Mouse (Mus musculus) midbrain, embryonic 10.5 days (tissue): Measurements from ENCODE around the gene Sgms1. TPM values are rescaled to one million over a fixed set of nuclear protein-coding genes. Genes with fewer than 3 reads are reported as not detected.

Experiments
- DNase-seq: peaks from one replicate; pipeline ENCODE4 v3.0.0-alpha.2; 2017; ENCODE audit warnings: low spot score
- H3K27ac ChIP-seq: fragments of 300-500 bp; sonication (generic); replicated peaks from 2 replicates; pipeline ENCODE4 v1.5.1; 2016; ENCODE audit warnings: mild to moderate bottlenecking
- H3K27me3 ChIP-seq: fragments of 300-500 bp; sonication (generic); 2 replicates; pipeline ENCODE4 v1.6.1; 2016; ENCODE audit warnings: low read depth, mild to moderate bottlenecking; ENCODE audit not compliant: poor library complexity, severe bottlenecking
- H3K36me3 ChIP-seq: fragments of 300-500 bp; sonication (generic); 2 replicates; pipeline ENCODE4 v1.6.1; 2016; ENCODE audit warnings: mild to moderate bottlenecking, moderate library complexity
- H3K4me1 ChIP-seq: fragments of 300-500 bp; sonication (generic); 2 replicates; pipeline ENCODE4 v1.6.1; 2016
- H3K4me3 ChIP-seq: fragments of 300-500 bp; sonication (generic); 2 replicates; pipeline ENCODE4 v1.5.1; 2016; ENCODE audit warnings: mild to moderate bottlenecking, moderate library complexity
- H3K9me3 ChIP-seq: fragments of 300-500 bp; sonication (generic); replicated peaks from 2 replicates; pipeline ENCODE4 v1.6.1; 2016; ENCODE audit warnings: mild to moderate bottlenecking
- WGBS: fragments of 180-500 bp; shearing (Covaris S2); methylation state at CpG from one replicate; pipeline ENCODE4 v1.1.7; 2016; 5-methylcytosine and 5-hydroxymethylcytosine counted together
- polyA plus RNA-seq: library from polyadenylated mRNA; unstranded; fragments of >200 nt; fragmentation: Nextera tagmentation; extraction: Ambion mirVana; gene quantifications from 2 replicates; pipeline ENCODE4 v1.2.1, GENCODE M21; 2016

Gene Sgms1
- polyA plus RNA-seq, 1 experiment from 2014 or later: 13.1 TPM

DNA sequence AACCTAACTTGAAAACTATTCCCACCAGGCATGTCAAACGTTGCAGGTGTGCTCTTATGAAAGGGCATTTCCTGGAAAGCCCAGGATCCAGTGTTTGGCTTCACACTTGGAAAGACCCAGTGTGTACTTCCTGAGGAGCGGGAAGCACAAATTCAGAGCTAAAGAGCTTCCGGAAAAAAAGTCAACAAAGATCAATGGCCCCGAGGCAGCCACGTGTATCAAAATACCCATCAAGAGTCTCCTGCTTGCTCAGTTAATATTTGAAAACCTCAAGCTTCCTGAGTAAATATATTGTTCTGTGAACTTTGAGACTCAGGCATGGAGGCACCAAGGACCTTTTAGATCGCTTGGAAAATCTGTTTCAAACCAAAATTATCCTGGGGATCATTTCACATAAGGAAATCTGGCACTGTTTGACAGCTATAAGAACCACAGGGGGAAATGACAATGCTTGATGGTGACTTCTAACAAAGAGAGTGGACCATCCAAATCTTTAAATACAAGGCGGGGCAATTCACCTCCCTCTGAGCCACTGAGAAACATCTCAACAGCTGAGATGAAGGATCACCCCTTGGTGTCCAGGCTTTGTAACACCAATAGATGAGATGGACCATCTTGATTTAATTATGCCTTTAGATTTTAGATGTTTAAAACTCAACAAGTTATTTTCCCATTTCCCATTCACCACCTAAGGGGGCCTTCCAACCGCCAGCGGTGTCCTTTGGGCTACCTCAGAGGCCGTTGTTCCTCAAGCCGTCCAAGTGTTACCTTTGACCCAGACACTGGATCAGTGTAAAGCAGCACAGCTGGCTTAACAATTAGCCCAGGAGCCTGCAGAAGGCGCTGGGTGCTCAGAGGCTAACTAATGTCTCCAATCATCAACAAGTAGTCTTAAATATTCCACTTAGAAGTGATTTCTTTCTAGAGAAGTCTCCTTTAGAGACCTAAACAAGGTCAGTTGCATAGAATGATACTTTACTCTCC, 187.1 kb downstream of the Sgms1 start:
- WGBS: 87% methylated on average over 12 of the region's 12 CpGs
- Histone ChIP-seq H3K4me3 (no peak overlapping the region), H3K27me3 (no peaks in the 10 kb centered on the region), H3K9me3 (no peaks in the 10 kb centered on the region), H3K36me3 (no peaks in the 10 kb centered on the region), H3K27ac (no peak overlapping the region), H3K4me1 (no peaks in the 10 kb centered on the region)
- DNase-seq: no peak

DNA sequence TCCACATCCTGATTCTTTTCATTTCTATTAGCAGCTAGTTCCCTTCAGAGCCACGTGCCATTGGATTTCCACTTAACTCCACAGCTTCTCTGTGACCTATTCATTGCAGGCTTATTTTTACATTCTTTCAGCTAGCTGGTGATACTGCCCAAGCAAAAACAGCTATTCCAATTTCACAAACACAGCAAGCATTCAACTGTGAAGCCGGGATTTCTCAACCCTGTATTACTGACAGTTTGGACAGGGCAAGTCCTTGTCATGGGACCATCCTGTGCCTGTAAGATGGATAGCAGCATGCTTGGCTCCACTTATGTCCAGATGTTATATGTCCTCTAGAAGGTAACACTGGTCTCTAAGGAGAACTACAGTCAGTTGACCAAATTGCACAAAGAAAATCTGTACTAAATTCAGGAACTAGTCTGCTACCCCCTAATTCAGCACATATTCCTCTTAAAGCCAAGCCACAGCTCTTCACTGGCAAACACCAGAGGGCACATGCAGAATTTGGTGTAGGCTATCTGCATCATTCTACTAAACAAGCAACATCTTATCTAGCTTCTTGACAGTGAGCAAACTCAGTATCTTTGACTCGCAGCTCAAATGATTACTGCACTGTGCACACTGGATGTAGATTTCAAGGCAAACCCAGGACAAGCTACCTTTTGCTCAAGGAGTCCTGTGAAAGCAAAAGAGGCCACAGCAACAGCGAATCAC, 189.5 kb downstream of the Sgms1 start:
- Histone ChIP-seq H3K9me3 (no peaks in the 10 kb centered on the region), H3K36me3 (no peaks in the 10 kb centered on the region), H3K4me3 (no peak overlapping the region), H3K27me3 (no peaks in the 10 kb centered on the region), H3K27ac (no peak overlapping the region), H3K4me1 (peaks cover 9% of the 10 kb centered on the region; the same call in 1 of the 2 replicates)
- 92% methylated on average over 4 of the region's 4 CpGs for WGBS
- DNase-seq: no peak

DNA sequence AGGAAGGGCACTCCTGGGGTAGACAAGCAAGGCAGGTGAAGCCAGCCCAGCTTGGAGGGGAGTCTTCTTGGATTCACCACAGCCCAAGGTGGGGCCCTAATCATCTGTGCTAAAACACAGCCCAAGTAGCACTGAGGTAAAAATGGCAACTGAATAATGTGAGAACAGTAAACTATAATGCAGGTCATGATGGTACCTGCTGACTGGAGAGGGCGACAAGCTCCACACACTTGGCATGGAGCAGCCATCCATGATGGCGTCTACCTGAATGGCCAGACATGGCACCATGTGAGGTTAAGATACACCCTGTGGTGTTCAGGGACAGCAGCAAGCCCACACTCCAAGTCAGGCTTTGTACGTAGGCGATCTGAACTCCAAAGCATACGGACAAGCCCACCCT, 190.4 kb downstream of the Sgms1 start:
- WGBS: 96% methylated on average over 5 of the region's 5 CpGs
- no peaks in the 10 kb centered on the region for H3K27me3 ChIP-seq
- peaks cover 9% of the 10 kb centered on the region; the same call in 1 of the 2 replicates for H3K4me1 ChIP-seq
- no peak for DNase-seq
- no peaks in the 10 kb centered on the region for H3K9me3 ChIP-seq
- H3K36me3 ChIP-seq: no peaks in the 10 kb centered on the region
- no peak overlapping the region for H3K4me3 ChIP-seq
- no peak overlapping the region for H3K27ac ChIP-seq

DNA sequence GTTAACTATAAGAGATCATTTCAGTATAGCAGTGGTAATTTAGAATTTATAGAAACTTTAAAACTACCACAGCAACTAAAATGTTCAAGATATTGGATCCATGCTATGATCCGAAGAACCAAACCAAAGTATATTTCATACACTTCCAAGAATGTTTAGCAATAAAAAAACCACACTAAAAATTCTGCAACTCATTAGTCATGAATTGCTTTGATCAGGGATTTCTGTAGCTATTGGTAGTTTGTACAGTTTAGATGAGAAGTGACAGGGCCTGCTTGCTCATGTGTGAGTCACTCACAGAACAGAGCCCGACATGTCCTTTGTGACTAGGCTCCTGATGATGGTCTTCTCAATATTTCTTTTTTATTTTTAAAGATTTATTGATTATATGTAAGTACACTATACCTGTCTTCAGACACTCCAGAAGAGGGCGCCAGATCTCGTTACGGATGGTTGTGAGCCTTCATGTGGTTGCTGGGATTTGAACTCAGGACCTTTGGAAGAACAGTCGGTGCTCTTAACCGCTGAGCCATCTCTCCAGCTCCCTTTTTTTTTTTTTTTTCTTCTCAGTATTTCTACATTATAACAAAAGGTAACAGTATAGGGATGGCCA, 190.9 kb downstream of the Sgms1 start:
- H3K36me3 ChIP-seq: no peaks in the 10 kb centered on the region
- peaks cover 9% of the 10 kb centered on the region; the same call in 1 of the 2 replicates for H3K4me1 ChIP-seq
- no peak overlapping the region for H3K27ac ChIP-seq
- WGBS: 95% methylated on average over 7 of the region's 7 CpGs
- no peaks in the 10 kb centered on the region for H3K9me3 ChIP-seq
- no peak overlapping the region for H3K4me3 ChIP-seq
- no peak for DNase-seq
- no peaks in the 10 kb centered on the region for H3K27me3 ChIP-seq

DNA sequence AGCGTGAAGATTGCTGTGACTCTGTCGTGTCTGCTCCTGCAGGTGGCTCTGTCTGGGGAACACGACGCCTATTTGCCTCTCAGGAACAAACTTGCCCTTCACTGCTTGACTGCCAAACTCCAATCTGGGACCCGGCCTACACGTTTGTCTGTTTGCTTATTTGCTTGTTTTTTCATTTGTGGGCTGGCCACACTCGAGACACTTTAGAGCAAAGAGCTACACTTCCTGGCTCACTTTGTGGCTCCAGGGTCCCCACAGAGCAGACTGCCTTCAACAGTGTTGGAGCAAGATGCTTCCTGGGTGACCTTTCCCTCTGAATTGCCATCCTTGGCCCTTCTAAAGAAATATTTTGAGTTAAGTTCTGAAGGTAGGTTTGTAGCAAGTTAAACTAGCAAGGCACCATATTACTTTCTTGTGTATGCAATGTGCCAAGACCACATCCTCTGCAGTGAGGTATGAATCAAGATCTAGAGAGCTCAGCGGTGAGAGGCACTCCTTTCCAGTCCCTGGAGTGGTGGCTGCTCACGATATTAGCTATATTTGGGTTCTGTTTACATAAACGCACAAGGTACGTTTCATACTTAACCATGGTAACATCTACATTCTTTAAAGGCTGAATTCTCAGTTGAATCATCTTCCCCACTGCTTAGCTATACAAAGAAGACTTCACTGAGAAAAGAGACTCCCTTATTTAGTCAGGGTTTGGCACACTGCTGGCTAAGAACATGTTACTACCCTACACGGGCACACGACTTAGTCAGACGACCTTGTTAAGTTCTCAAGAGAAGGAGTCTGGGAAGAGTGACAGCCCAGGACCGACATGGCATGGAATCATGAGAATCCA, 192.3 kb downstream of the Sgms1 start:
- DNase-seq: no peak
- Histone ChIP-seq H3K27ac (no peak overlapping the region), H3K4me3 (no peak overlapping the region), H3K4me1 (peaks cover 9% of the 10 kb centered on the region; the same call in 1 of the 2 replicates), H3K36me3 (no peaks in the 10 kb centered on the region), H3K9me3 (no peaks in the 10 kb centered on the region), H3K27me3 (no peaks in the 10 kb centered on the region)
- WGBS: 81% methylated on average over 15 of the region's 15 CpGs

DNA sequence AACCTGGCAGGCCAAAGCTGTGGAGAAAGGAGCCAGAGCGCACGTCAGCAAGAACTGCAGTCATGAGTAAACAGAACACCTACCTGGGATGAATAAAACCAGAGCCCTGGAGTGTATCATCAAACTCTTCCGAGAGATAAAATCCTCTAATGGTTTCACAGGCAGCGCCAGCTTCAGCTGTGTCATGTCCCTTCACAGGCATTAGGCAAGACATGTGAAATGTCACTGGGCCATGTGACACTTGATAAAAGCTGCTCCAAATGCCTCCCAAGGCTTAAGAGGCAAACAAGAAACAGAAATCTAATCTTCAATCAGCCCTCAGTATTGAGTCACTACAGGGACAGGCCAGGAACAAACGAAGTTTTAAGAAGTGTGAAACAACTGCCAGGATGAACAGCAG, 193.3 kb downstream of the Sgms1 start:
- no peak for DNase-seq
- Histone ChIP-seq H3K9me3 (no peaks in the 10 kb centered on the region), H3K27me3 (no peaks in the 10 kb centered on the region), H3K36me3 (no peaks in the 10 kb centered on the region), H3K27ac (no peak overlapping the region), H3K4me1 (peaks cover 9% of the 10 kb centered on the region; the same call in 1 of the 2 replicates), H3K4me3 (no peak overlapping the region)
- 69% methylated on average over 5 of the region's 5 CpGs for WGBS

DNA sequence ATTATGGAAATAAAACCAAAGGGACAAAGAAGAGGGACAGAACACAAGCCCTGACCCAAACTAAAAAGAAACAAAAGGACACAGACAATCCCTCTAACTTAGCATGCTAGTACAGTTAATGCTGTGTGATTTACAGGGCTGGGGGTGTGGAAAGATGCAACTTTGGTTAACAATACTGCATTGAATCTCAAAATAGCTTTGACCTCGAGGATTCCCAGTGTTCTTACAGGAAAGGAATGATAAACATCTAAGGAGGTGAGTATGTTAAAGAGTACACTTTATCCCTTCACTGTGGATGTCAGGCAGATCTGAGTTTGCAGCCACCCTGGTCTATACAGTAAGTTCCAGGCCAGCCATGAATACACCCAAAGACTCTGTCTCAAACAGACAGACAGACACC, 194.7 kb downstream of the Sgms1 start:
- H3K27ac ChIP-seq: no peak overlapping the region
- H3K36me3 ChIP-seq: no peaks in the 10 kb centered on the region
- H3K4me1 ChIP-seq: peaks cover 9% of the 10 kb centered on the region; the same call in 1 of the 2 replicates
- H3K27me3 ChIP-seq: no peaks in the 10 kb centered on the region
- 56% methylated on average over 1 of the region's 1 CpGs for WGBS
- no peaks in the 10 kb centered on the region for H3K9me3 ChIP-seq
- DNase-seq: no peak
- H3K4me3 ChIP-seq: no peak overlapping the region

DNA sequence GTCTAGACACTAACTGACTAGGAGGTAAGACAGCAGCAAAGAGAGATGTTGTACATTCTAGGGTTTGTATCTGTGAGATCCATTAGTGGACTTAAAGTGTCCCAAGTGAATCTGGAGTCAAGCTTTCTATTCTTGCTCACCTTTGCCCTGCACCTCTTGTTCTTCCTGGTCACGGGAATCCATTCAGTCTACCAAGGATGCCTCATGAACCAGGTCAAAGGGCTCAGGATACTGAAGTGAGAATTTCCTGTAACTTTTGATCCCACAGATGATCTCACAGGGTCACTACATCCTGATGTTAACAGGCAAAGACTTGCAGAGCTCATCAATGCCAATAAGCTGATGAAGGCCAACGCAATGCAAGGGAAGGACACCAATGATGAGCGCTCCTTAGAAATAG, 195.4 kb downstream of the Sgms1 start:
- Histone ChIP-seq H3K36me3 (no peaks in the 10 kb centered on the region), H3K9me3 (no peaks in the 10 kb centered on the region), H3K27me3 (no peaks in the 10 kb centered on the region), H3K27ac (no peak overlapping the region), H3K4me3 (no peak overlapping the region), H3K4me1 (peaks cover 10% of the 10 kb centered on the region; the same call in 1 of the 2 replicates)
- 96% methylated on average over 3 of the region's 3 CpGs for whole genome bisulfite sequencing
- DNase-seq: no peak

DNA sequence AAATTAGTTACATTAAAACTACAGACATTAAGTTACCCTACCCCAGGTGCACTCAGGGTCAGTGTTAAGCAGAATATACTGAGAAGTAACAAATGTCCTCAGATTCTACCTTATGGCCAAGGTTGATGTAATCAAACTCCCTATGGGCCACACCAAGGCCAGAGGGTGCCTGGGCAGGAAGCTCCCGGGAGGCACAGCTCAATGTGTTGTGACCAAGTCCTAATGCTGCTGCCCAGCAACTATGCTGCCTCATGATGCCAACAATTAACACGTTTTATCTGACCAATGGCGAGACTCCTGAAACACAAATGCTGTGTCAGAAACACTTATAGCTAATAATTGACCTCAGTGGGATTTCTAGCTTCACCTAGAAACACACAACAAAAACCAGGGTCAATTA, 197.9 kb downstream of the Sgms1 start:
- Histone ChIP-seq H3K36me3 (no peaks in the 10 kb centered on the region), H3K9me3 (no peaks in the 10 kb centered on the region), H3K4me1 (peaks cover 12% of the 10 kb centered on the region), H3K4me3 (no peak overlapping the region), H3K27ac (no peak overlapping the region), H3K27me3 (no peaks in the 10 kb centered on the region)
- WGBS: 95% methylated on average over 3 of the region's 3 CpGs
- no peak for DNase-seq

DNA sequence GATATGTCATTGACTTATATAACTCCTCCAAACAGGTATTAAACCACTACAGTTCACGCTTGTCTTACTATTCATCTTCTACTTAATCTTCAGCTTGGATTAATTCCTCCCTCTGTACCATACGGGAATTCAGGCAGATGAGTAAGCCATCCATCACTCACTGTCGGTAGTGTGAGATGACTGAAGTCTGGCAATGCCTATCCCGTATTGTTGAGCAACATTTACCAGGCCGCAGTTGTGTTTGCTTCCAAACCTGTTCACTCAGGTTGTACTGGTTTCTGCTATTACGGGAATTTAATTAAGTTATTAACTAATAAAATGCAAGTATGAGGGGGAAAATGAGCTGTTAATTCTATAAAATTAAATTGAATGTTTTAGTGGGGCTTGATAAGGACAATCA, 199.6 kb downstream of the Sgms1 start:
- DNase-seq: no peak
- Histone ChIP-seq H3K27ac (no peak overlapping the region), H3K27me3 (no peaks in the 10 kb centered on the region), H3K9me3 (no peaks in the 10 kb centered on the region), H3K36me3 (no peaks in the 10 kb centered on the region), H3K4me1 (peaks cover 6% of the 10 kb centered on the region; the same call in 1 of the 2 replicates), H3K4me3 (no peak overlapping the region)
- WGBS: 91% methylated on average over 6 of the region's 6 CpGs

DNA sequence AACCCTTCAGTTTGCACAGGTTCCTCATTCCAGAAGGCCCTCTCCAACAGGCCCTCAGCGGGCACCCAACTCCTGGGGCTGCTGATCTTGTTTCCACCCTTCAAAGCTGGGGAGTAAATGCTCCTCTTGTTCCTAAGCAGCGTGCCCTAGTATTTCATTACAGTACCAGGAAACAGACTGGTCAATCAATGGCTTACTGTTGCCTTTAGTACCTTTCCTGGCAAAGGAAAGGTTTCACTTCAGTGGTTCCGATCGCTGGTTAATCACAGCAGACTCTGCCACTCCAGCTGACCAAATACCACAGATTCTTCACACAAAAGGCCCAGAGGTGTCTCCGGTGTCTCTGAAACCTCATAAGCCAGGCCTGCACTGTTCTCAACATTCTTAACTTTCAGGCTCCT, 200.5 kb downstream of the Sgms1 start:
- 67% methylated on average over 5 of the region's 5 CpGs for WGBS
- Histone ChIP-seq H3K9me3 (no peaks in the 10 kb centered on the region), H3K4me1 (peaks cover 6% of the 10 kb centered on the region; the same call in 1 of the 2 replicates)

DNA sequence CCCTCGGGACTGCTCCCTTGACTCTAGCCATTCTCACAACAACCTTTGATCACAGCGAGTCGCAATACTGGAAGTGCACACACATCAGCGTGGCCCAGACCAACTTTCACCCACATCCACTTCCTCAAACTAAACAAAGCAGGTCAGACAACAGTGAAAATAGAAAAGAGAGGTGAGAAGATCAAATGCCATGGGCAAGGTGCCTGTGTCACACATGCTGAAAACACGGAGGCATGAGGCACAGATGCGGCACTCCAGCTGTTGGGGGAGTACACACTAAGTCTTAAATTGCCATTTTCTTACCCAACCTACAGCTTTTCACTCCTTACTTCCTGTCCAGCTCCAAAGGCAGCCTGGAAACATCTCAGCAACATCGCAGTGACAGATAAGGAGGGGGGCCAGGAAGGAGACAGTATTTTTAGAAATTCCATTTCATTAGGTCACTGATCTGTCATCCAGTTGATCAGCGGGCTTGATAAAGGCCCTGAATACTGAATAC, 202.9 kb downstream of the Sgms1 start:
- Histone ChIP-seq H3K4me1 (peaks cover 6% of the 10 kb centered on the region; the same call in 1 of the 2 replicates), H3K27ac (no peak overlapping the region), H3K36me3 (no peaks in the 10 kb centered on the region), H3K4me3 (no peak overlapping the region), H3K9me3 (no peaks in the 10 kb centered on the region), H3K27me3 (no peaks in the 10 kb centered on the region)
- 87% methylated on average over 8 of the region's 8 CpGs for WGBS
- no peak for DNase-seq

More for the DNA sequence above, 200.5 kb downstream of the Sgms1 start:
- H3K27ac ChIP-seq: no peak overlapping the region
- H3K4me3 ChIP-seq: no peak overlapping the region
- no peaks in the 10 kb centered on the region for H3K27me3 ChIP-seq
- no peaks in the 10 kb centered on the region for H3K36me3 ChIP-seq
- DNase-seq: no peak
